Mouse (Mus musculus): ENCODE data around the gene Acss3. TPM values are rescaled to one million over a fixed set of nuclear protein-coding genes. Genes with fewer than 3 reads are reported as not detected.
A peak's percentile ranks its signal among the peaks of the same experiment; 100 is the strongest.

The Acss3 gene
- polyA plus RNA-seq, 1 experiment from 2014 or later = 0.79 TPM

GRCm38 (mm10) chr10:107040378-107040777, 83.1 kb downstream of the Acss3 start:
- H3K27me3 ChIP-seq (ENCODE audit: control insufficient read depth, insufficient read depth, low read length) = no peaks in the 10 kb centered on the region
- no peak for DNase-seq
- H3K9ac ChIP-seq (replicated peaks; ENCODE audit: low read length) = no peak overlapping the region
- H3K4me2 ChIP-seq (ENCODE audit: low read length) = no peak overlapping the region
- no peak for ATAC-seq (ENCODE audit: low FRiP score, low TSS enrichment)
- H3K27ac ChIP-seq (replicated peaks; ENCODE audit: low read depth, low read length) = no peak overlapping the region
- H3K4me3 ChIP-seq (replicated peaks; ENCODE audit: low read depth, low read length) = no peak overlapping the region
- H3K9me3 ChIP-seq (ENCODE audit: control insufficient read depth, low read length) = no peaks in the 10 kb centered on the region
- no peaks in the 10 kb centered on the region for H3K4me1 ChIP-seq (ENCODE audit: control insufficient read depth, insufficient read depth, low read length)
- 84% methylated on average over 6 of the region's 6 CpGs for WGBS
- no peaks in the 10 kb centered on the region for H3K36me3 ChIP-seq (ENCODE audit: control insufficient read depth, insufficient read depth, low read length)

GRCm38 (mm10) chr10:107039211-107039610, 84.3 kb downstream of the Acss3 start:
- ATAC-seq (ENCODE audit: low FRiP score, low TSS enrichment) = no peak
- no peak for DNase-seq
- no peaks in the 10 kb centered on the region for H3K9me3 ChIP-seq (ENCODE audit: control insufficient read depth, low read length)
- no peaks in the 10 kb centered on the region for H3K4me1 ChIP-seq (ENCODE audit: control insufficient read depth, insufficient read depth, low read length)
- no peak overlapping the region for H3K9ac ChIP-seq (replicated peaks; ENCODE audit: low read length)
- 88% methylated on average over 4 of the region's 4 CpGs for WGBS
- H3K27me3 ChIP-seq (ENCODE audit: control insufficient read depth, insufficient read depth, low read length) = no peaks in the 10 kb centered on the region
- no peak overlapping the region for H3K4me3 ChIP-seq (replicated peaks; ENCODE audit: low read depth, low read length)
- H3K36me3 ChIP-seq (ENCODE audit: control insufficient read depth, insufficient read depth, low read length) = no peaks in the 10 kb centered on the region
- H3K4me2 ChIP-seq (ENCODE audit: low read length) = no peak overlapping the region
- no peak overlapping the region for H3K27ac ChIP-seq (replicated peaks; ENCODE audit: low read depth, low read length)

GRCm38 (mm10) chr10:107024254-107024653, 99.2 kb downstream of the Acss3 start:
- Histone ChIP-seq H3K4me1 (ENCODE audit: control insufficient read depth, insufficient read depth, low read length) (no peaks in the 10 kb centered on the region), H3K27me3 (ENCODE audit: control insufficient read depth, insufficient read depth, low read length) (no peaks in the 10 kb centered on the region), H3K9me3 (ENCODE audit: control insufficient read depth, low read length) (no peaks in the 10 kb centered on the region), H3K9ac (replicated peaks; ENCODE audit: low read length) (no peak overlapping the region), H3K27ac (replicated peaks; ENCODE audit: low read depth, low read length) (no peak overlapping the region), H3K36me3 (ENCODE audit: control insufficient read depth, insufficient read depth, low read length) (no peaks in the 10 kb centered on the region), H3K4me3 (replicated peaks; ENCODE audit: low read depth, low read length) (no peak overlapping the region), H3K4me2 (ENCODE audit: low read length) (no peak overlapping the region)
- no peak for DNase-seq
- 94% methylated on average over 4 of the region's 4 CpGs for whole genome bisulfite sequencing
- ATAC-seq (ENCODE audit: low FRiP score, low TSS enrichment) = no peak

- H3K27ac ChIP-seq (replicated peaks; ENCODE audit: low read depth, low read length) = no peak overlapping the region
- ATAC-seq (ENCODE audit: low FRiP score, low TSS enrichment) (no peak), DNase-seq (no peak)
- H3K9me3 ChIP-seq (ENCODE audit: control insufficient read depth, low read length) = no peaks in the 10 kb centered on the region
- H3K27me3 ChIP-seq (ENCODE audit: control insufficient read depth, insufficient read depth, low read length) = no peaks in the 10 kb centered on the region
- H3K4me1 ChIP-seq (ENCODE audit: control insufficient read depth, insufficient read depth, low read length) = no peaks in the 10 kb centered on the region
- no peaks in the 10 kb centered on the region for H3K36me3 ChIP-seq (ENCODE audit: control insufficient read depth, insufficient read depth, low read length)
- no peak overlapping the region for H3K4me2 ChIP-seq (ENCODE audit: low read length)
- H3K9ac ChIP-seq (replicated peaks; ENCODE audit: low read length) = no peak overlapping the region
- 77% methylated on average over 5 of the region's 5 CpGs for WGBS
- no peak overlapping the region for H3K4me3 ChIP-seq (replicated peaks; ENCODE audit: low read depth, low read length)
Measured at GRCm38 (mm10) chr10:107021118-107021517, 102.3 kb downstream of the Acss3 start.

GRCm38 (mm10) chr10:107011142-107011541, 112.3 kb downstream of the Acss3 start:
- H3K9me3 ChIP-seq (ENCODE audit: control insufficient read depth, low read length) = no peaks in the 10 kb centered on the region
- DNase-seq (no peak), ATAC-seq (ENCODE audit: low FRiP score, low TSS enrichment) (no peak)
- no peaks in the 10 kb centered on the region for H3K36me3 ChIP-seq (ENCODE audit: control insufficient read depth, insufficient read depth, low read length)
- no peaks in the 10 kb centered on the region for H3K27me3 ChIP-seq (ENCODE audit: control insufficient read depth, insufficient read depth, low read length)
- no peaks in the 10 kb centered on the region for H3K4me1 ChIP-seq (ENCODE audit: control insufficient read depth, insufficient read depth, low read length)
- H3K4me2 ChIP-seq (ENCODE audit: low read length) = no peak overlapping the region
- H3K4me3 ChIP-seq (replicated peaks; ENCODE audit: low read depth, low read length) = no peak overlapping the region
- no peak overlapping the region for H3K9ac ChIP-seq (replicated peaks; ENCODE audit: low read length)
- no peak overlapping the region for H3K27ac ChIP-seq (replicated peaks; ENCODE audit: low read depth, low read length)
- 74% methylated on average over 2 of the region's 2 CpGs for WGBS

GRCm38 (mm10) chr10:106998052-106998625, 125.3 kb downstream of the Acss3 start:
- Histone ChIP-seq H3K4me3 (replicated peaks; ENCODE audit: low read depth, low read length) (no peak overlapping the region), H3K27me3 (ENCODE audit: control insufficient read depth, insufficient read depth, low read length) (no peaks in the 10 kb centered on the region), H3K9ac (replicated peaks; ENCODE audit: low read length) (no peak overlapping the region), H3K36me3 (ENCODE audit: control insufficient read depth, insufficient read depth, low read length) (no peaks in the 10 kb centered on the region), H3K27ac (replicated peaks; ENCODE audit: low read depth, low read length) (no peak overlapping the region), H3K9me3 (ENCODE audit: control insufficient read depth, low read length) (no peaks in the 10 kb centered on the region), H3K4me2 (ENCODE audit: low read length) (no peak overlapping the region), H3K4me1 (ENCODE audit: control insufficient read depth, insufficient read depth, low read length) (no peaks in the 10 kb centered on the region)
- WGBS = 51% methylated on average over 2 of the region's 2 CpGs
- ATAC-seq (ENCODE audit: low FRiP score, low TSS enrichment) (peak; percentile 62), DNase-seq (peak; percentile 17)

GRCm38 (mm10) chr10:106989478-106989877, 134.0 kb downstream of the Acss3 start:
- DNase-seq (no peak), ATAC-seq (ENCODE audit: low FRiP score, low TSS enrichment) (no peak)
- no peak overlapping the region for H3K4me3 ChIP-seq (replicated peaks; ENCODE audit: low read depth, low read length)
- H3K4me2 ChIP-seq (ENCODE audit: low read length) = no peak overlapping the region
- WGBS = 44% methylated on average over 4 of the region's 4 CpGs
- H3K27ac ChIP-seq (replicated peaks; ENCODE audit: low read depth, low read length) = no peak overlapping the region
- no peak overlapping the region for H3K9ac ChIP-seq (replicated peaks; ENCODE audit: low read length)
- H3K4me1 ChIP-seq (ENCODE audit: control insufficient read depth, insufficient read depth, low read length) = no peaks in the 10 kb centered on the region
- no peaks in the 10 kb centered on the region for H3K27me3 ChIP-seq (ENCODE audit: control insufficient read depth, insufficient read depth, low read length)
- H3K9me3 ChIP-seq (ENCODE audit: control insufficient read depth, low read length) = no peaks in the 10 kb centered on the region
- no peaks in the 10 kb centered on the region for H3K36me3 ChIP-seq (ENCODE audit: control insufficient read depth, insufficient read depth, low read length)

GRCm38 (mm10) chr10:106975193-106976141, 148.0 kb downstream of the Acss3 start:
- WGBS = 51% methylated on average over 13 of the region's 13 CpGs
- peak; percentile 29 for DNase-seq
- H3K4me2 ChIP-seq (ENCODE audit: low read length) = no peak overlapping the region

DNA sequence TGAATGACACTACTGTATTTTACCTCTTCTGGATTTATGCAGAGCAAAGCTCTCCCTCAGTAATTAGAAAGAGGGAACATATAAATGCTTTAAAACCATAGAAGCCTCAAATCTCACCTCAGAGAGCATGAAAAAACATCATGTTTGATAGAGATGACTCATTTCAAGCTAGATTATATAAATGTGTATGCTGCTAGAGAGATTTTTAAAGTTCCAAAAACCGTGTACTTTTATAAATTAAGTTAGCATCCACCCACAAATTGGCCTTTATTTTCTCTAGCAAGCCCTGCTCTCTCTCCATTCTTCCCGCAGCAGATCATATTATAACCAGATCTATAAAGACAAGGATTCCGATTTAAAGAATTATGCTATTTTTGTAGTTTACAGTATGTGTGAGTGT, 164.4 kb downstream of the Acss3 start:
- H3K4me1 ChIP-seq (ENCODE audit: control insufficient read depth, insufficient read depth, low read length) = no peaks in the 10 kb centered on the region
- H3K36me3 ChIP-seq (ENCODE audit: control insufficient read depth, insufficient read depth, low read length) = no peaks in the 10 kb centered on the region
- no peak overlapping the region for H3K4me2 ChIP-seq (ENCODE audit: low read length)
- no peak overlapping the region for H3K27ac ChIP-seq (replicated peaks; ENCODE audit: low read depth, low read length)
- H3K9ac ChIP-seq (replicated peaks; ENCODE audit: low read length) = no peak overlapping the region
- WGBS = 87% methylated on average over 3 of the region's 3 CpGs
- no peak overlapping the region for H3K4me3 ChIP-seq (replicated peaks; ENCODE audit: low read depth, low read length)
- H3K27me3 ChIP-seq (ENCODE audit: control insufficient read depth, insufficient read depth, low read length) = no peaks in the 10 kb centered on the region
- H3K9me3 ChIP-seq (ENCODE audit: control insufficient read depth, low read length) = no peaks in the 10 kb centered on the region
- DNase-seq = no peak
- ATAC-seq (ENCODE audit: low FRiP score, low TSS enrichment) = no peak

More at GRCm38 (mm10) chr10:106975193-106976141, 148.0 kb downstream of the Acss3 start:
- Histone ChIP-seq H3K27me3 (ENCODE audit: control insufficient read depth, insufficient read depth, low read length) (no peaks in the 10 kb centered on the region), H3K9me3 (ENCODE audit: control insufficient read depth, low read length) (no peaks in the 10 kb centered on the region), H3K36me3 (ENCODE audit: control insufficient read depth, insufficient read depth, low read length) (no peaks in the 10 kb centered on the region), H3K27ac (replicated peaks; ENCODE audit: low read depth, low read length) (0 out of 2 replicates have a peak overlapping the region, but pooled peaks have one; percentile 13), H3K4me1 (ENCODE audit: control insufficient read depth, insufficient read depth, low read length) (peaks cover 9% of the 10 kb centered on the region), H3K4me3 (replicated peaks; ENCODE audit: low read depth, low read length) (no peak overlapping the region), H3K9ac (replicated peaks; ENCODE audit: low read length) (no peak overlapping the region)
- ATAC-seq (ENCODE audit: low FRiP score, low TSS enrichment) = no peak
